Mouse (Mus musculus) midbrain, embryonic 14.5 days (tissue): ENCODE results near the gene Exosc5. TPM values are rescaled to one million over a fixed set of nuclear protein-coding genes. Genes with fewer than 3 reads are reported as not detected.

Source experiments
- ATAC-seq: fragments of 200-750 bp; cut with Nextera tagmentation; 2 replicates; pipeline ENCODE4 v1.8.0; 2017; ENCODE audit warnings: moderate number of reproducible peaks, moderate library complexity; ENCODE audit not compliant: low FRiP score, low TSS enrichment
- DNase-seq: peaks from one replicate; pipeline ENCODE4 v3.0.0-alpha.2; 2015
- H3K27ac ChIP-seq: fragments of 300-500 bp; sonication (generic); replicated peaks from 2 replicates; pipeline ENCODE4 v1.5.1; 2014; ENCODE audit warnings: mild to moderate bottlenecking, low read depth, low read length, moderate library complexity
- H3K27me3 ChIP-seq: fragments of 300-500 bp; sonication (generic); 2 replicates; pipeline ENCODE4 v1.6.1; 2014; ENCODE audit warnings: low read length, control low read depth, mixed read lengths; ENCODE audit not compliant: control insufficient read depth, insufficient read depth
- H3K36me3 ChIP-seq: fragments of 300-500 bp; sonication (generic); 2 replicates; pipeline ENCODE4 v1.6.1; 2014; ENCODE audit warnings: low read length, control low read depth; ENCODE audit not compliant: control insufficient read depth, insufficient read depth
- H3K4me1 ChIP-seq: fragments of 300-500 bp; sonication (generic); 2 replicates; pipeline ENCODE4 v1.6.1; 2014; ENCODE audit warnings: mild to moderate bottlenecking, antibody characterized with exemption, low read length, control low read depth; ENCODE audit not compliant: control insufficient read depth, insufficient read depth
- H3K4me2 ChIP-seq: fragments of 300-500 bp; sonication (generic); 2 replicates; pipeline ENCODE4 v1.6.1; 2014; ENCODE audit warnings: mild to moderate bottlenecking, low read length, moderate library complexity
- H3K4me3 ChIP-seq: fragments of 300-500 bp; sonication (generic); replicated peaks from 2 replicates; pipeline ENCODE4 v1.5.1; 2014; ENCODE audit warnings: low read depth, low read length
- H3K9ac ChIP-seq: fragments of 300-500 bp; sonication (generic); replicated peaks from 2 replicates; pipeline ENCODE4 v1.6.1; 2014; ENCODE audit warnings: mild to moderate bottlenecking, low read length, moderate library complexity
- H3K9me3 ChIP-seq: fragments of 300-500 bp; sonication (generic); 2 replicates; pipeline ENCODE4 v1.6.1; 2016; ENCODE audit warnings: low read length, control low read depth, mixed read lengths; ENCODE audit not compliant: control insufficient read depth
- WGBS: fragments of 180-500 bp; shearing (Covaris S2); extraction: QIAGEN DNeasy Blood & Tissue Kit; methylation state at CpG from one replicate; pipeline ENCODE4 v1.1.7; 2014; 5-methylcytosine and 5-hydroxymethylcytosine counted together
- polyA plus RNA-seq: library from polyadenylated mRNA; unstranded; fragments of >200 nt; fragmentation: Nextera tagmentation; extraction: Ambion mirVana; gene quantifications from 2 replicates; pipeline ENCODE4 v1.2.1, GENCODE M21; 2014

Gene Exosc5
- polyA plus RNA-seq, 1 experiment from 2014 or later = 41.3 TPM

GRCm38 (mm10) chr7:25710519-25711130 lies 51.7 kb downstream of the Exosc5 start:
- H3K4me1 ChIP-seq = peaks cover 13% of the 10 kb centered on the region; the same call in 1 of the 2 replicates
- no peaks in the 10 kb centered on the region for H3K27me3 ChIP-seq
- ATAC-seq (no peak), DNase-seq (no peak)
- H3K27ac ChIP-seq = no peak overlapping the region
- peak overlapping the region; percentile 37; the same call in 1 of the 2 replicates for H3K9ac ChIP-seq
- no peaks in the 10 kb centered on the region for H3K9me3 ChIP-seq
- WGBS = 9% methylated on average over 7 of the region's 7 CpGs
- H3K36me3 ChIP-seq = peaks cover 37% of the 10 kb centered on the region
- peak overlapping the region; percentile 22 for H3K4me2 ChIP-seq
- H3K4me3 ChIP-seq = no peak overlapping the region

GRCm38 (mm10) chr7:25711165-25711564 lies 52.2 kb downstream of the Exosc5 start:
- WGBS = 65% methylated on average over 5 of the region's 5 CpGs
- Histone ChIP-seq H3K27ac (no peak overlapping the region), H3K9ac (no peak overlapping the region), H3K36me3 (peaks cover 42% of the 10 kb centered on the region), H3K4me1 (peaks cover 13% of the 10 kb centered on the region; the same call in 1 of the 2 replicates), H3K4me2 (no peak overlapping the region), H3K27me3 (no peaks in the 10 kb centered on the region), H3K9me3 (no peaks in the 10 kb centered on the region), H3K4me3 (no peak overlapping the region)
- no peak for ATAC-seq
- no peak for DNase-seq

GRCm38 (mm10) chr7:25711731-25712197 lies 52.8 kb downstream of the Exosc5 start:
- Histone ChIP-seq H3K4me2 (no peak overlapping the region), H3K27ac (no peak overlapping the region), H3K4me3 (no peak overlapping the region), H3K4me1 (peaks cover 13% of the 10 kb centered on the region; the same call in 1 of the 2 replicates), H3K36me3 (peaks cover 43% of the 10 kb centered on the region), H3K27me3 (no peaks in the 10 kb centered on the region), H3K9me3 (no peaks in the 10 kb centered on the region), H3K9ac (no peak overlapping the region; the same call in 1 of the 2 replicates)
- ATAC-seq = no peak
- no peak for DNase-seq
- WGBS = 36% methylated on average over 7 of the region's 7 CpGs

- Histone ChIP-seq H3K9me3 (no peaks in the 10 kb centered on the region), H3K36me3 (peaks cover 43% of the 10 kb centered on the region), H3K4me2 (no peak overlapping the region), H3K4me1 (peaks cover 18% of the 10 kb centered on the region), H3K9ac (no peak overlapping the region), H3K27me3 (no peaks in the 10 kb centered on the region), H3K4me3 (no peak overlapping the region), H3K27ac (no peak overlapping the region)
- 90% methylated on average over 9 of the region's 9 CpGs for WGBS
- DNase-seq = no peak
- ATAC-seq = no peak
Measured at GRCm38 (mm10) chr7:25712801-25713200, 53.8 kb downstream of the Exosc5 start.

- Histone ChIP-seq H3K4me1 (peaks cover 21% of the 10 kb centered on the region), H3K4me3 (no peak overlapping the region), H3K4me2 (no peak overlapping the region), H3K9me3 (no peaks in the 10 kb centered on the region), H3K27me3 (no peaks in the 10 kb centered on the region), H3K36me3 (peaks cover 43% of the 10 kb centered on the region), H3K27ac (no peak overlapping the region), H3K9ac (no peak overlapping the region)
- no peak for ATAC-seq
- DNase-seq = no peak
- WGBS = 96% methylated on average over 8 of the region's 8 CpGs
Measured at GRCm38 (mm10) chr7:25714581-25714980, 55.6 kb downstream of the Exosc5 start.

- H3K27ac ChIP-seq = no peak overlapping the region
- no peak overlapping the region for H3K4me3 ChIP-seq
- peaks cover 51% of the 10 kb centered on the region for H3K36me3 ChIP-seq
- DNase-seq = no peak
- peaks cover 12% of the 10 kb centered on the region for H3K4me1 ChIP-seq
- no peak overlapping the region for H3K9ac ChIP-seq
- no peaks in the 10 kb centered on the region for H3K9me3 ChIP-seq
- no peak for ATAC-seq
- 95% methylated on average over 22 of the region's 22 CpGs for WGBS
- no peaks in the 10 kb centered on the region for H3K27me3 ChIP-seq
- no peak overlapping the region for H3K4me2 ChIP-seq
Measured at GRCm38 (mm10) chr7:25715731-25716271, 56.8 kb downstream of the Exosc5 start.

- peak overlapping the region; percentile 78 for H3K4me2 ChIP-seq
- no peaks in the 10 kb centered on the region for H3K27me3 ChIP-seq
- 94% methylated on average over 3 of the region's 3 CpGs for WGBS
- DNase-seq = no peak
- no peak overlapping the region for H3K9ac ChIP-seq
- H3K27ac ChIP-seq = no peak overlapping the region
- ATAC-seq = no peak
- H3K4me3 ChIP-seq = no peak overlapping the region
- no peaks in the 10 kb centered on the region for H3K9me3 ChIP-seq
- peaks cover 8% of the 10 kb centered on the region for H3K4me1 ChIP-seq
- H3K36me3 ChIP-seq = peaks cover 60% of the 10 kb centered on the region
Measured at GRCm38 (mm10) chr7:25717478-25717877, 58.5 kb downstream of the Exosc5 start.

- Histone ChIP-seq H3K27me3 (no peaks in the 10 kb centered on the region), H3K4me1 (peaks cover 8% of the 10 kb centered on the region), H3K27ac (peak within 1 kb of the TSS; percentile 65), H3K9ac (peak within 1 kb of the TSS; percentile 53), H3K4me2 (peak within 1 kb of the TSS; percentile 78), H3K36me3 (peaks cover 60% of the 10 kb centered on the region), H3K9me3 (no peaks in the 10 kb centered on the region), H3K4me3 (peak within 1 kb of the TSS; percentile 57)
- ATAC-seq (peak; percentile 84), DNase-seq (peak; percentile 98)
- 4% methylated on average over 32 of the region's 32 CpGs for whole genome bisulfite sequencing
Measured at GRCm38 (mm10) chr7:25718788-25719417, 59.9 kb downstream of the Exosc5 start, which contains the start of gene Ccdc97. Gene Ccdc97, minus strand, starts transcription at chr7:25719088.
